Mouse (Mus musculus) kidney, adult 2 months (tissue): ENCODE measurements around the gene Kri1. TPM values are rescaled to one million over a fixed set of nuclear protein-coding genes. Genes with fewer than 3 reads are reported as not detected.

ENCODE experiments used
- DNase-seq: peaks from one replicate; pipeline ENCODE4 v3.0.0; 2021
- H3K27ac ChIP-seq: fragments of 200-500 bp; 2 replicates; pipeline ENCODE4 v1.5.1; 2012; ENCODE audit warnings: low read depth, low read length, control low read depth, inconsistent platforms; ENCODE audit not compliant: insufficient read depth
- H3K27me3 ChIP-seq: fragments of 200-500 bp; replicated peaks from 2 replicates; pipeline ENCODE4 v1.6.1; 2012; ENCODE audit warnings: mild to moderate bottlenecking, moderate library complexity, low read length, inconsistent platforms; ENCODE audit not compliant: control insufficient read depth, insufficient read depth
- H3K36me3 ChIP-seq: fragments of 200-500 bp; 2 replicates; pipeline ENCODE4 v1.6.1; 2012; ENCODE audit warnings: mild to moderate bottlenecking, moderate library complexity, low read length, inconsistent platforms; ENCODE audit not compliant: control insufficient read depth, insufficient read depth
- H3K4me1 ChIP-seq: fragments of 200-500 bp; 2 replicates; pipeline ENCODE4 v1.6.1; 2011; ENCODE audit warnings: low read length; ENCODE audit not compliant: control insufficient read depth, insufficient read depth
- H3K4me3 ChIP-seq: fragments of 200-500 bp; 2 replicates; pipeline ENCODE4 v1.5.1; 2011; ENCODE audit warnings: mild to moderate bottlenecking, low read depth, low read length, control low read depth; ENCODE audit not compliant: insufficient read depth
- CTCF ChIP-seq: fragments of 200-500 bp; conservative IDR thresholded peaks from 2 replicates; pipeline ENCODE4 v1.5.1; 2011; ENCODE audit warnings: low read depth, mild to moderate bottlenecking, control low read depth, low read length, moderate library complexity, mixed read lengths; ENCODE audit not compliant: insufficient read depth, insufficient read length
- POLR2A ChIP-seq: fragments of 200-500 bp; IDR thresholded peaks from one replicate; pipeline ENCODE4 v1.6.1; 2011; ENCODE audit warnings: low read depth, low read length, control low read depth
- WGBS: fragments of 180-500 bp; shearing (Covaris S2); methylation state at CpG from one replicate; pipeline ENCODE4 v1.1.7; 2018; 5-methylcytosine and 5-hydroxymethylcytosine counted together
- polyA plus RNA-seq: library from polyadenylated mRNA; depleted of rRNA; stranded (reverse); fragments of >200 nt; gene quantifications from 2 replicates; pipeline ENCODE4 v1.2.3, GENCODE M21; 2012

Gene Kri1
- polyA plus RNA-seq, 1 experiment = 14.2 TPM

GRCm38 (mm10) chr9:21236991-21237367 is 50.8 kb downstream of the Kri1 start:
- Histone ChIP-seq H3K4me1 (peaks cover 18% of the 10 kb centered on the region), H3K4me3 (peak overlapping the region; percentile 91; the same call in 1 of the 2 replicates), H3K27me3 (no peaks in the 10 kb centered on the region), H3K36me3 (no peaks in the 10 kb centered on the region; the same call in 1 of the 2 replicates), H3K27ac (no peak overlapping the region)
- WGBS = 62% methylated on average over 25 of the region's 25 CpGs
- TF ChIP-seq CTCF = no peak
- no peak for TF ChIP-seq POLR2A
- no peak for DNase-seq

- Histone ChIP-seq H3K4me3 (no peak overlapping the region), H3K27me3 (no peaks in the 10 kb centered on the region), H3K4me1 (peaks cover 18% of the 10 kb centered on the region), H3K27ac (peak overlapping the region; percentile 29; the same call in 1 of the 2 replicates), H3K36me3 (no peaks in the 10 kb centered on the region; the same call in 1 of the 2 replicates)
- WGBS = 65% methylated on average over 4 of the region's 4 CpGs
- peak; percentile 52 for DNase-seq
- TF ChIP-seq CTCF (no peak), POLR2A (no peak)
Observed at GRCm38 (mm10) chr9:21235341-21235740, 52.4 kb downstream of the Kri1 start.

- TF ChIP-seq POLR2A = no peak
- TF ChIP-seq CTCF = no peak
- no peak overlapping the region for H3K4me3 ChIP-seq
- 91% methylated on average over 28 of the region's 28 CpGs for WGBS
- no peaks in the 10 kb centered on the region for H3K27me3 ChIP-seq
- no peaks in the 10 kb centered on the region; the same call in 1 of the 2 replicates for H3K36me3 ChIP-seq
- H3K4me1 ChIP-seq = peaks cover 14% of the 10 kb centered on the region
- DNase-seq = no peak
- H3K27ac ChIP-seq = no peak overlapping the region
Observed at GRCm38 (mm10) chr9:21233805-21234204, 54.0 kb downstream of the Kri1 start.

- no peaks in the 10 kb centered on the region for H3K27me3 ChIP-seq
- no peaks in the 10 kb centered on the region; the same call in 1 of the 2 replicates for H3K36me3 ChIP-seq
- DNase-seq = no peak
- peaks cover 14% of the 10 kb centered on the region for H3K4me1 ChIP-seq
- 95% methylated on average over 29 of the region's 29 CpGs for WGBS
- no peak for TF ChIP-seq CTCF
- no peak for TF ChIP-seq POLR2A
- H3K27ac ChIP-seq = no peak overlapping the region
- H3K4me3 ChIP-seq = no peak overlapping the region
Observed at GRCm38 (mm10) chr9:21233366-21233765, 54.4 kb downstream of the Kri1 start.

- Histone ChIP-seq H3K36me3 (no peaks in the 10 kb centered on the region; the same call in 1 of the 2 replicates), H3K27ac (no peak overlapping the region), H3K4me3 (no peak overlapping the region), H3K27me3 (no peaks in the 10 kb centered on the region), H3K4me1 (peaks cover 11% of the 10 kb centered on the region)
- no peak for DNase-seq
- no peak for TF ChIP-seq CTCF
- TF ChIP-seq POLR2A = no peak
- 91% methylated on average over 5 of the region's 5 CpGs for WGBS
Observed at GRCm38 (mm10) chr9:21232867-21233266, 54.9 kb downstream of the Kri1 start.

GRCm38 (mm10) chr9:21231551-21231950 is 56.2 kb downstream of the Kri1 start:
- no peak for DNase-seq
- no peak overlapping the region for H3K4me3 ChIP-seq
- no peaks in the 10 kb centered on the region; the same call in 1 of the 2 replicates for H3K36me3 ChIP-seq
- TF ChIP-seq POLR2A = no peak
- no peak for TF ChIP-seq CTCF
- H3K27ac ChIP-seq = no peak overlapping the region
- H3K27me3 ChIP-seq = no peaks in the 10 kb centered on the region
- H3K4me1 ChIP-seq = no peaks in the 10 kb centered on the region; the same call in 1 of the 2 replicates
- 76% methylated on average over 23 of the region's 23 CpGs for whole genome bisulfite sequencing

GRCm38 (mm10) chr9:21227342-21227741 is 60.4 kb downstream of the Kri1 start:
- Histone ChIP-seq H3K4me1 (no peaks in the 10 kb centered on the region; the same call in 1 of the 2 replicates), H3K27me3 (no peaks in the 10 kb centered on the region), H3K36me3 (no peaks in the 10 kb centered on the region), H3K4me3 (no peak overlapping the region), H3K27ac (no peak overlapping the region)
- WGBS = 22% methylated on average over 16 of the region's 16 CpGs
- DNase-seq = peak; percentile 29
- TF ChIP-seq CTCF (no peak), POLR2A (no peak)
